Mouse (Mus musculus): ENCODE data around the gene Stat1. TPM values are rescaled to one million over a fixed set of nuclear protein-coding genes. Genes with fewer than 3 reads are reported as not detected.
A peak's percentile ranks its signal among the peaks of the same experiment; 100 is the strongest.

Gene Stat1
- polyA plus RNA-seq, 1 experiment from 2014 or later = 31.1 TPM

DNA sequence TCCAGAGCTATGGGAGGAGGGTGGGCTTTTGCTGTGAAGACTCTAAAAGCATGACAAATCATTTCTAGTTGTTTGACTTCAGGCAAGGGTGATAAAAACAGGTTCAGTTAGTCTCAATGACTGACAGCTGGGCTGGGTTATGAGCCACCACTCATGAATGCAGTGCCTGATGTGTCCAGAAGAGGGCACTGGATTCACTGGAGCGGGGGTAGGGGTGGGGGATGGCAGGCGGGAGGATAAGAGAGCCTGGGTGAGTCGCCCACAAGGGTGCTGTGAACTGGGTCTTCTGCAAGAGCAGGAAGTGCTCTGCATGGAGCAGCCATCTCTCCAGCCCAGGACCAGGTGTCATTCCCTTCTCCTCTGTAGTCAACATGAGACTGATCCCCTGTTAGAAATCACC lies 50.8 kb downstream of the Stat1 start:
- H3K36me3 ChIP-seq = no peaks in the 10 kb centered on the region
- H3K4me3 ChIP-seq = no peak overlapping the region
- no peak overlapping the region for H3K27ac ChIP-seq
- no peaks in the 10 kb centered on the region for H3K27me3 ChIP-seq
- no peak overlapping the region for H3K9ac ChIP-seq
- H3K4me1 ChIP-seq = no peaks in the 10 kb centered on the region
- no peaks in the 10 kb centered on the region for H3K9me3 ChIP-seq
- 10% methylated on average over 3 of the region's 3 CpGs for WGBS
- peak; percentile 23; the same call in 1 of the 2 replicates for ATAC-seq (ENCODE audit: borderline replicate concordance, extremely low read depth, low FRiP score, low TSS enrichment)
- no peak overlapping the region for H3K4me2 ChIP-seq

DNA sequence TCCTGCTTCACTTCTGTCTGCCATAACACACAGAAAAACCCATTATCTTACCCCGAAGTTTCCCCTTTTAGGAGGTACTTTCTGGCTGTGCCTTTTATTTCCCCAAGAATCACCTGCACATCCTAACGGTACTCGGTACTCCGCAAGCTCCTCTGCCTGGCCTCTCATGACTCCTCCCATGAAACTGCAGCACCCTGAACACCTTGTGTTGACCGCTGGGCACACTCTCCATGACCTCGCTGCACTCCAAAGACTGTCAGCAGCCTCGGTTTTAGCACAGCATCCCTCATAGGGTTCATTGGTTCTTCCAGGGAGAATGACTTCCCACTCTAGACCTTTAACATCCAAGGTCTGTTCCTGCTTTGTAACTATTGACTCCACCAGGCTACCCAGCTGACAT lies 51.5 kb downstream of the Stat1 start:
- H3K4me2 ChIP-seq = no peak overlapping the region
- WGBS = 63% methylated on average over 7 of the region's 7 CpGs
- H3K4me1 ChIP-seq = no peaks in the 10 kb centered on the region
- no peak overlapping the region for H3K9ac ChIP-seq
- no peak for ATAC-seq (ENCODE audit: borderline replicate concordance, extremely low read depth, low FRiP score, low TSS enrichment)
- no peaks in the 10 kb centered on the region for H3K27me3 ChIP-seq
- H3K9me3 ChIP-seq = no peaks in the 10 kb centered on the region
- no peaks in the 10 kb centered on the region for H3K36me3 ChIP-seq
- H3K27ac ChIP-seq = no peak overlapping the region
- no peak overlapping the region for H3K4me3 ChIP-seq

DNA sequence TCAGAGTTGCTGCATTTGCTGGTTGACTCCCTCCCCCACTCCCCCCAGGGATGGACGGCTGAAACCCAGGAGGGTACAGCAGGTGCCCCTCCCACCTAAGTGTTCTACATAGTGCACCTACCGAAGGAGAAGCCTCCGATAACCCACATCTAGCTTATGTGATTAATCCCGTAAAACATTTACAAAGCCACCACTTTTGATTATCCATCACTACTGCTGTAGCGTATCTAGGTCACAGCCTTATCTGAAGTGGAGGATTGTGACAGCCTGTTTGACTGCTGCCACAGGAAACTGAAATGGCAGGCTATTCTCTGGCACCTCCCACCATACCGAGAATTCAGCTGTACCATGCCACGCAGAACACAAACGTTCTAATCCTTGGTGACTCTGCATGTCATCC lies 52.0 kb downstream of the Stat1 start:
- Histone ChIP-seq H3K36me3 (no peaks in the 10 kb centered on the region), H3K27ac (no peak overlapping the region), H3K27me3 (no peaks in the 10 kb centered on the region), H3K4me2 (no peak overlapping the region), H3K9ac (no peak overlapping the region), H3K9me3 (no peaks in the 10 kb centered on the region), H3K4me3 (no peak overlapping the region), H3K4me1 (no peaks in the 10 kb centered on the region)
- no peak for ATAC-seq (ENCODE audit: borderline replicate concordance, extremely low read depth, low FRiP score, low TSS enrichment)
- 33% methylated on average over 8 of the region's 8 CpGs for WGBS

DNA sequence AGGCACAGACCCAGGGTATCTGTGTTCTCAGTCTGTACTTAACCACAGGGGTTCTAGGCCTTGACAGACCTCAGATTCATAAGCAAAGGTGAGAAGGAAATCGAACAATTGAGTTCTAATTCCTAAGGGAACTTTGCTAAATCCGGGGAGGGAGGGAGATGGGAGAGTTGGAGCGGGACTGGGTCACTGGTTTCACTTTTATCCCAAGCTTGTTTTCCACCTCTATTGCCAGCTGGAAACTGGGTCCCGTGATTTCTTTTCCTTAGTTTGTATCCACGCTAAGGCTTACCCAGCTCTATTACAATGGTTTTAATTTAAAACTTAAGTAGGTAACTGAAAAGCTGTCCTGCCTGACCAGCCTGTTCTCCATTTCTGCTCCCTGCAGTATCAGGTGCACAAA lies 56.1 kb downstream of the Stat1 start:
- ATAC-seq (ENCODE audit: borderline replicate concordance, extremely low read depth, low FRiP score, low TSS enrichment) = no peak
- Histone ChIP-seq H3K4me1 (no peaks in the 10 kb centered on the region), H3K4me3 (no peak overlapping the region), H3K27me3 (no peaks in the 10 kb centered on the region), H3K9me3 (no peaks in the 10 kb centered on the region), H3K9ac (no peak overlapping the region), H3K27ac (no peak overlapping the region), H3K36me3 (no peaks in the 10 kb centered on the region), H3K4me2 (no peak overlapping the region)
- WGBS = 70% methylated on average over 5 of the region's 5 CpGs

DNA sequence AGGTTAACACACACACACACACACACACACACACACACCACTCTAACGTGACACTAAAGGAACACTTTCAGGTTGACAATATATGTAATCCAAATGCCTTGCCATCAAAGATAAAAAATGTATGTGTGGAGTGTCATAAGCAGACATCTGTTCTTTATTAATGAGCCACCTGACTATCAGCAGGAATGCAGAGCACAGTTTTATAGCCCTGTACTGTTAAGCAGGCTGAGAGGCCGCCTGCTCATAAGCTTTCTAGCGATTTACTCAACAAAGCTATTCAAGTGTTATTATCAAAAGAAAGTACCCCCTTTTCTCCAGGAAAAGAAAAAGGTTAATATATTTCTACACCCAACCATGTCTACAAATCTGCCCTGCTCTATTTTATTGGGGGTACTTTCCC lies 56.7 kb downstream of the Stat1 start:
- H3K27me3 ChIP-seq = no peaks in the 10 kb centered on the region
- H3K9me3 ChIP-seq = no peaks in the 10 kb centered on the region
- no peak for ATAC-seq (ENCODE audit: borderline replicate concordance, extremely low read depth, low FRiP score, low TSS enrichment)
- 67% methylated on average over 3 of the region's 3 CpGs for WGBS
- no peaks in the 10 kb centered on the region for H3K4me1 ChIP-seq
- H3K36me3 ChIP-seq = no peaks in the 10 kb centered on the region
- no peak overlapping the region for H3K4me2 ChIP-seq
- no peak overlapping the region for H3K9ac ChIP-seq
- H3K4me3 ChIP-seq = no peak overlapping the region
- H3K27ac ChIP-seq = no peak overlapping the region

DNA sequence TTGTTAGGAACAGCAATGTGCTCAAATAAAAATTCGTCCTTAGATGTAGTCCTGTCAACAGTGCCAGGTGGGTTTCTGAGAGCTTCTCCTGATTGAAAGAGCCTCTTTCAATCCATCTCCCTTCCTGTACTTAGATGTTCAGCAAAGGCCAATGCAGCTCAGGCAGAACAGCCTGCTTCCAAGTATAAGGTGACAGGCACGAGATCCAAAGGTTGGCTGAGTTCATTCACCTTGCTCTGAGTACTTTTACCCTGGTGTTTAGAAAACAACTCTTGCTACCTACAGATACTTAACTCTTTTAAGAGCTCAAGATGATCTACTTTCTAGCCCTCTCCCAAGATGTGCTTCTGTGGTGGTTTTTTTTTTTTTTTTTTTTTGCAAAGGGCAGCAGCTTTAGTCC lies 57.8 kb downstream of the Stat1 start:
- H3K4me3 ChIP-seq = no peak overlapping the region
- ATAC-seq (ENCODE audit: borderline replicate concordance, extremely low read depth, low FRiP score, low TSS enrichment) = no peak
- 65% methylated on average over 2 of the region's 2 CpGs for WGBS
- H3K4me1 ChIP-seq = no peaks in the 10 kb centered on the region
- H3K36me3 ChIP-seq = no peaks in the 10 kb centered on the region
- no peak overlapping the region for H3K9ac ChIP-seq
- no peak overlapping the region for H3K4me2 ChIP-seq
- no peaks in the 10 kb centered on the region for H3K9me3 ChIP-seq
- no peak overlapping the region for H3K27ac ChIP-seq
- no peaks in the 10 kb centered on the region for H3K27me3 ChIP-seq

DNA sequence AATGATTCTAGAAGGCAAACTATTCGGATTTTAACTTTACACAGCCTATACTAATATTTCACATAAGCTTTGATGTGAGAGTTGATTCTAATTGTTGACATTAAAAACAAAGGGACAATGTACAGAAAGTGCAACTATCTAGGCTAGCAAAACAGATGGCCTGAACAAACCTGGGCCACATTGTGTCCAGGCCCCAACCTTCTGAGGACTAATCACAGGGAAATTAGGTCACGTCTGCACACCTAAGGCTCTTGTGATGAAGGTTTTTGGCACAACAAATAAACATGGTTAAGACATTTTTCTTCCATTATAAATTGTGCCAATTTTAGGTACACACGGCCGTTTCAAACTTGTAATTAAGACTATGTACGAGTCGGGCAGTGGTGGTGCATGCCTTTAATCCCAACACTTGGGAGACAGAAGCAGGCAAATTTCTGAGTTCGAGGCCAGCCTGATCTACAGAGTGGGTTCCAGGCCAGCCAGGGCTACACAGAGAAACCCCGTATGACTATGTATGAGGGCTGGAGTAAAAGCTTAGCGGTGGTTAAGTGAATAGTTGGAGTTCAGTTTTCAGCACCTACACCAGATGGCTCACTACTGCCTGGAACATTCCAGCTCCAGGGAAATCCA lies 60.8 kb downstream of the Stat1 start:
- no peak for ATAC-seq (ENCODE audit: borderline replicate concordance, extremely low read depth, low FRiP score, low TSS enrichment)
- no peaks in the 10 kb centered on the region for H3K9me3 ChIP-seq
- no peak overlapping the region for H3K27ac ChIP-seq

DNA sequence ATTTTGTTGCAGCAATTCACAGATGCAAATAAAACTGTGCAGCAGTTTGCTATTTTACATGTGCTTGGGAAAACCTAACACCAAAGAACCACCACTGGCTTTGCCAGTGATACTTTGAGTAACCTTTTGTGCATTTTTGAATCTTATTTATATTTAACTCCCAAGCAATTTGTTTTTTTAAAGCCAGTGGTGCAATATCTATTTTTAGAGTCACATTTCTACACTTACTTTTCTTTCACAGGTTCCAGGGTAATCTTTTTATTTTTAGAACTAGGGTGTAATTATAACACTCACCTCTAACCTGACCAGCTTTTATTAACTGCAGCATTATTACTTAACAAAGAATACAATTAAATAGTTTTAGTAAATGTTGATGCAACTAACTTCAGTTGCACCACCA lies 62.8 kb downstream of the Stat1 start:
- Histone ChIP-seq H3K4me1 (no peaks in the 10 kb centered on the region), H3K4me2 (no peak overlapping the region), H3K36me3 (no peaks in the 10 kb centered on the region), H3K27me3 (no peaks in the 10 kb centered on the region), H3K9me3 (no peaks in the 10 kb centered on the region), H3K27ac (no peak overlapping the region), H3K4me3 (no peak overlapping the region), H3K9ac (no peak overlapping the region)
- no peak for ATAC-seq (ENCODE audit: borderline replicate concordance, extremely low read depth, low FRiP score, low TSS enrichment)

More for the DNA sequence above, 60.8 kb downstream of the Stat1 start:
- Histone ChIP-seq H3K27me3 (no peaks in the 10 kb centered on the region), H3K4me3 (no peak overlapping the region), H3K4me2 (no peak overlapping the region), H3K36me3 (no peaks in the 10 kb centered on the region), H3K9ac (no peak overlapping the region), H3K4me1 (no peaks in the 10 kb centered on the region)
- WGBS = 89% methylated on average over 9 of the region's 9 CpGs

DNA sequence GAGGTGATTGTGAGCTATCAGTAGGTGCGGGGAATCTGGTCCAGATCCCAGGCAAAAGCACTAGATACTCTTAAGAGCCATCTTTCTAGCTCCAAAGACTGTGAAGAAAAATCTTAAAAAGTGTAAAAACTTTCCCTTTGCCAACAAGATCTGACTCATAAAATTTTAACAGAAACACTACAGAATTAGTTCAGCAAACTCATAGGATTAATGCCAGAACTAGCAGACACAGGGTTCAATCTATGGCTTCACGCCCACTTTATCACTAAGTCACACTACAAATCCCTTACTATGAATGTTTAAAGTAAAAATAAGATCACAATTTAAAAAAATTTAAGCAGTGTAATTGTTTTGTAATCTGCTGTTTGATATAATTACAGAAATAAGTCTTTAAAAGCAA lies 63.8 kb downstream of the Stat1 start:
- Histone ChIP-seq H3K36me3 (no peaks in the 10 kb centered on the region), H3K4me1 (no peaks in the 10 kb centered on the region), H3K9ac (no peak overlapping the region), H3K27ac (no peak overlapping the region), H3K27me3 (no peaks in the 10 kb centered on the region), H3K9me3 (no peaks in the 10 kb centered on the region), H3K4me3 (no peak overlapping the region), H3K4me2 (no peak overlapping the region)
- 92% methylated on average over 2 of the region's 2 CpGs for WGBS
- no peak for ATAC-seq (ENCODE audit: borderline replicate concordance, extremely low read depth, low FRiP score, low TSS enrichment)

Other genes with a start within 250 kb of the Stat1 start
- 87.0 and 89.4 TPM in 2 replicates for gene Myo1b, start 203.4 kb upstream of the Stat1 start, polyA plus RNA-seq (2015; fragmentation: Nextera tagmentation; extraction: Ambion mirVana)
- 2.2 and 3.3 TPM in 2 replicates for gene Stat4, start 132.3 kb upstream of the Stat1 start, polyA plus RNA-seq (2015; fragmentation: Nextera tagmentation; extraction: Ambion mirVana)
- gene Gls, start 113.8 kb downstream of the Stat1 start, polyA plus RNA-seq (2015; fragmentation: Nextera tagmentation; extraction: Ambion mirVana) = 16.6 and 18.3 TPM in 2 replicates

All from lung, embryonic 15.5 days (tissue).